Mouse (Mus musculus) layer of hippocampus, adult 9-10 months (tissue): ENCODE results near the gene Urad.

ENCODE experiments used
- DNase-seq: peaks from one replicate; pipeline ENCODE4 v3.0.0; 2022; ENCODE audit warnings: low spot score

The Urad gene

DNA sequence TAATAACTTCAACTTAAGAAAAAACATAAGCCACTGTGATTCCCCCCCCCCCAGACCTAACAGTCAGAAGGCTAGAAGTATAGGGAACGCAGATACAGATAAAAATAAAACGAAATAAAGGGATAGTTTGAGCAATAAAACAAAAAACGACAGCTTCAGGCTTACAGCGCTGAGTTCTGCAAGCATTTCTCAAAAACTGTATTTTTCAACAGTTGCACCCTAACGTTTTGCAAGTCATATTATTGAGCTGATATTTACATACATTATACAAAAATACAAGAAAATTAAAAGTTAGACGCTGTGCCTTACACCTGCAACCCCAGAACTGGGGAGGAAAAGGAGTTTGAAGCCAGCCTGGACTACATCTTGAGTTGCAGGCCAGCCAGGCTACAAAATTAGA is 52.9 kb downstream of the Urad start:
- no peak for DNase-seq

DNA sequence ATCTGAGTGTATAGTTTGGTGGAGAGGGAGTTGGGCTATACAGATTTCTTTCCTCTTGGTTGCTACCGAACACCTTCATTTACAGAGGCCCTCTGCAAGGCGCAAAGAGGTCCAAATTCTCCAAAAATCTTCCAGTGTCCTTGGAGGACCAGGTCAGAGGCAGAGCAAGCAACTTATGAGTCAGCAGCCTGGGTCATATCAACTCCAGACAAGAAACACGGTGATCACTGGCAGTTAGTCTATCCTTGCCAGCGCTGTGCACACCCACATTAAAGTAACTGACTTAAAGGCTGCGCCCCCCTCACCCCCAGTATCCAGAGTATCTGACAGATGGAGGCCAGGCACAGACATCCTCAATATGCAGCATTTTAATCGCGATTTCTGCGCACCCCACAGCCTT is 53.5 kb downstream of the Urad start:
- DNase-seq: no peak

DNA sequence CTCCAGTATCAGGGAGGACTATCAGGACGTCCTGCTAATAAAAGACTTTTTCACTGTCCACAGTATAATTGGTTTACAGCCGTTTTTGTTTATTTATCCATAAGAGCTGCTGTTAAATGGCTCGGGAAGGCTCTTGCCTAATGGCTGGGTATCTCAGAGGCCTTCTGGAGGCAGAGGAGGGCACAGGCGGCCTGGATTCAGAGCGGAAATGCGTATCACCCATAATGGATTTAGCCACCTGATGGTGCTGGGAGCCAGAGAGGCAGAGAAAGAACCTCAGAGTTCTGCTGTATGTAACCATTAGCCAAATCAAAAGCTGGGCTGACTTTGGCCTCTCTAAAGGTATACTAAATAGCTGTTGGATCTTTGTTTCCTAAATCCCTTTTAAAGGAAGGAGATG is 54.8 kb downstream of the Urad start:
- no peak for DNase-seq
